Mouse (Mus musculus): ENCODE data around the gene Gm21981.

DNA sequence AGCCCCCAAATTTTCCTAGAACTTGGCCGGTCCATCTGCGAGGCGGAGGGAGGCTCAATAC, at the start of gene Gm21981:
- TF ChIP-seq CTCF (conservative IDR thresholded peaks at IDR 0.05; ENCODE audit: low read length): no peak
- no peak for TF ChIP-seq POU5F1 (IDR thresholded peaks at IDR 0.05; ENCODE audit: borderline replicate concordance, low read length)
- no peak for TF ChIP-seq NANOG (IDR thresholded peaks at IDR 0.05; ENCODE audit: borderline replicate concordance, low read length)

Data from E14TG2a.4 (cell line).